Mouse (Mus musculus): ENCODE data around the gene Igll1. TPM values are rescaled to one million over a fixed set of nuclear protein-coding genes. Genes with fewer than 3 reads are reported as not detected.

Gene Igll1
- polyA plus RNA-seq, 1 experiment = not detected

GRCm38 (mm10) chr16:16897056-16897584 lies 33.3 kb upstream of the Igll1 start:
- DNase-seq (ENCODE audit: low read depth in 1 of 2, low spot score in 2 of 2) = no peak
- Histone ChIP-seq H3K27ac (ENCODE audit: insufficient read depth, low read length) (no peak overlapping the region; the same call in 1 of the 2 replicates), H3K36me3 (ENCODE audit: control insufficient read depth, insufficient read depth, low read length) (peaks cover 6% of the 10 kb centered on the region), H3K4me1 (ENCODE audit: control insufficient read depth, insufficient read depth, insufficient read length) (peaks cover 9% of the 10 kb centered on the region), H3K4me3 (ENCODE audit: extremely low read depth, insufficient read depth, insufficient read length) (peak overlapping the region; percentile 67; the same call in 1 of the 2 replicates), H3K27me3 (ENCODE audit: control insufficient read depth, insufficient read depth, low read length) (no peaks in the 10 kb centered on the region)
- TF ChIP-seq CTCF (IDR thresholded peaks at IDR 0.05; ENCODE audit: extremely low read depth, insufficient read depth, insufficient read length, insufficient replicate concordance) (no peak), POLR2A (IDR thresholded peaks at IDR 0.05; ENCODE audit: low read depth, low read length) (no peak)
- 26% methylated on average over 10 of the region's 10 CpGs for WGBS

- peak; percentile 87 to 95 for DNase-seq (ENCODE audit: low read depth in 1 of 2, low spot score in 2 of 2)
- WGBS = under 1% methylated on average over 29 of the region's 29 CpGs
These were observed 32.7 kb upstream of the Igll1 start, which contains the start of gene Ppm1f for GRCm38 (mm10) chr16:16896382-16897055. Gene Ppm1f (plus strand): TSS chr16:16896469.

GRCm38 (mm10) chr16:16896015-16896381 lies 32.2 kb upstream of the Igll1 start:
- WGBS = 5% methylated on average over 4 of the region's 4 CpGs

More at GRCm38 (mm10) chr16:16896382-16897055, 32.7 kb upstream of the Igll1 start, which contains the start of gene Ppm1f:
- peak within 1 kb of the TSS; percentile 67 for H3K4me3 ChIP-seq (ENCODE audit: extremely low read depth, insufficient read depth, insufficient read length)
- TF ChIP-seq CTCF (IDR thresholded peaks at IDR 0.05; ENCODE audit: extremely low read depth, insufficient read depth, insufficient read length, insufficient replicate concordance) (peak; percentile 98), POLR2A (IDR thresholded peaks at IDR 0.05; ENCODE audit: low read depth, low read length) (peak; percentile 75)
- H3K4me1 ChIP-seq (ENCODE audit: control insufficient read depth, insufficient read depth, insufficient read length) = peaks cover 9% of the 10 kb centered on the region
- no peaks in the 10 kb centered on the region for H3K27me3 ChIP-seq (ENCODE audit: control insufficient read depth, insufficient read depth, low read length)
- H3K27ac ChIP-seq (ENCODE audit: insufficient read depth, low read length) = peak within 1 kb of the TSS; percentile 52
- H3K36me3 ChIP-seq (ENCODE audit: control insufficient read depth, insufficient read depth, low read length) = peaks cover 12% of the 10 kb centered on the region

GRCm38 (mm10) chr16:16892366-16892765 lies 28.6 kb upstream of the Igll1 start:
- peaks cover 8% of the 10 kb centered on the region for H3K4me1 ChIP-seq (ENCODE audit: control insufficient read depth, insufficient read depth, insufficient read length)
- no peaks in the 10 kb centered on the region for H3K27me3 ChIP-seq (ENCODE audit: control insufficient read depth, insufficient read depth, low read length)
- peaks cover 37% of the 10 kb centered on the region for H3K36me3 ChIP-seq (ENCODE audit: control insufficient read depth, insufficient read depth, low read length)
- H3K27ac ChIP-seq (ENCODE audit: insufficient read depth, low read length) = no peak overlapping the region
- no peak for DNase-seq (ENCODE audit: low read depth in 1 of 2, low spot score in 2 of 2)
- WGBS = 96% methylated on average over 7 of the region's 7 CpGs
- H3K4me3 ChIP-seq (ENCODE audit: extremely low read depth, insufficient read depth, insufficient read length) = no peak overlapping the region
- no peak for TF ChIP-seq CTCF (IDR thresholded peaks at IDR 0.05; ENCODE audit: extremely low read depth, insufficient read depth, insufficient read length, insufficient replicate concordance)
- no peak for TF ChIP-seq POLR2A (IDR thresholded peaks at IDR 0.05; ENCODE audit: low read depth, low read length)

More at GRCm38 (mm10) chr16:16896015-16896381, 32.2 kb upstream of the Igll1 start:
- TF ChIP-seq CTCF (IDR thresholded peaks at IDR 0.05; ENCODE audit: extremely low read depth, insufficient read depth, insufficient read length, insufficient replicate concordance) (no peak), POLR2A (IDR thresholded peaks at IDR 0.05; ENCODE audit: low read depth, low read length) (no peak)
- H3K4me1 ChIP-seq (ENCODE audit: control insufficient read depth, insufficient read depth, insufficient read length) = peaks cover 9% of the 10 kb centered on the region
- peaks cover 17% of the 10 kb centered on the region for H3K36me3 ChIP-seq (ENCODE audit: control insufficient read depth, insufficient read depth, low read length)
- H3K4me3 ChIP-seq (ENCODE audit: extremely low read depth, insufficient read depth, insufficient read length) = no peak overlapping the region
- no peaks in the 10 kb centered on the region for H3K27me3 ChIP-seq (ENCODE audit: control insufficient read depth, insufficient read depth, low read length)
- peak overlapping the region; percentile 28 for H3K27ac ChIP-seq (ENCODE audit: insufficient read depth, low read length)
- peak; percentile 37 to 42 for DNase-seq (ENCODE audit: low read depth in 1 of 2, low spot score in 2 of 2)

GRCm38 (mm10) chr16:16888341-16888740 lies 24.6 kb upstream of the Igll1 start:
- Histone ChIP-seq H3K4me1 (ENCODE audit: control insufficient read depth, insufficient read depth, insufficient read length) (no peaks in the 10 kb centered on the region), H3K4me3 (ENCODE audit: extremely low read depth, insufficient read depth, insufficient read length) (no peak overlapping the region), H3K27ac (ENCODE audit: insufficient read depth, low read length) (no peak overlapping the region), H3K36me3 (ENCODE audit: control insufficient read depth, insufficient read depth, low read length) (peaks cover 60% of the 10 kb centered on the region), H3K27me3 (ENCODE audit: control insufficient read depth, insufficient read depth, low read length) (no peaks in the 10 kb centered on the region)
- no peak for DNase-seq (ENCODE audit: low read depth in 1 of 2, low spot score in 2 of 2)
- WGBS = 100% methylated on average over 1 of the region's 1 CpGs
- TF ChIP-seq POLR2A (IDR thresholded peaks at IDR 0.05; ENCODE audit: low read depth, low read length) = no peak
- no peak for TF ChIP-seq CTCF (IDR thresholded peaks at IDR 0.05; ENCODE audit: extremely low read depth, insufficient read depth, insufficient read length, insufficient replicate concordance)

- H3K4me1 ChIP-seq (ENCODE audit: control insufficient read depth, insufficient read depth, insufficient read length) = no peaks in the 10 kb centered on the region
- no peak overlapping the region for H3K4me3 ChIP-seq (ENCODE audit: extremely low read depth, insufficient read depth, insufficient read length)
- 89% methylated on average over 5 of the region's 5 CpGs for WGBS
- peaks cover 35% of the 10 kb centered on the region for H3K36me3 ChIP-seq (ENCODE audit: control insufficient read depth, insufficient read depth, low read length)
- DNase-seq (ENCODE audit: low read depth in 1 of 2, low spot score in 2 of 2) = no peak
- no peak for TF ChIP-seq CTCF (IDR thresholded peaks at IDR 0.05; ENCODE audit: extremely low read depth, insufficient read depth, insufficient read length, insufficient replicate concordance)
- no peaks in the 10 kb centered on the region for H3K27me3 ChIP-seq (ENCODE audit: control insufficient read depth, insufficient read depth, low read length)
- H3K27ac ChIP-seq (ENCODE audit: insufficient read depth, low read length) = no peak overlapping the region
These were observed 15.2 kb upstream of the Igll1 start for GRCm38 (mm10) chr16:16879025-16879424.

All from spleen, adult 2 months (tissue).